Mouse (Mus musculus) mature B cell (primary cell): ENCODE data around the gene Tbrg4.

Experiments
- in situ Hi-C: fragments of 300-500 bp; cut with MboI; formaldehyde crosslinking; loops from 2 replicates; pipeline ENCODE4 v1.14.3; 2019

Tbrg4 gene

GRCm38 (mm10) chr11:6625478-6626387 is at the start of gene Tbrg4:
Tbrg4 (minus strand) TSS chr11:6626067.
- in situ Hi-C loops, result no loop called here

- in situ Hi-C loops, result no loop called here
These were observed 49.5 kb upstream of the Tbrg4 start for GRCm38 (mm10) chr11:6675402-6675801.

- in situ Hi-C loops, result no loop called here
These were observed 48.8 kb upstream of the Tbrg4 start for GRCm38 (mm10) chr11:6674701-6675100.

GRCm38 (mm10) chr11:6670826-6671225 is 45.0 kb upstream of the Tbrg4 start:
- in situ Hi-C loops, result no loop called here

- in situ Hi-C loops, result no loop called here
These were observed 44.2 kb upstream of the Tbrg4 start for GRCm38 (mm10) chr11:6670044-6670443.

- in situ Hi-C loops, result no loop called here
These were observed 43.2 kb upstream of the Tbrg4 start for GRCm38 (mm10) chr11:6669041-6669440.

- in situ Hi-C loops, result no loop called here
These were observed 40.8 kb upstream of the Tbrg4 start for GRCm38 (mm10) chr11:6666634-6667033.

- in situ Hi-C loops, result no loop called here
These were observed 35.3 kb upstream of the Tbrg4 start for GRCm38 (mm10) chr11:6661206-6661605.

GRCm38 (mm10) chr11:6658271-6658670 is 32.4 kb upstream of the Tbrg4 start, which contains the start of gene Ramp3:
Ramp3 (plus strand) TSS chr11:6658521.
- in situ Hi-C loops, result loop anchor here (10.0 kb wide), 1 partner anchor 107 kb away; no protein-coding TSS in a partner anchor

- in situ Hi-C loops, result loop anchor here (10.0 kb wide), 1 partner anchor 110 kb away; no protein-coding TSS in a partner anchor
These were observed 29.0 kb upstream of the Tbrg4 start for GRCm38 (mm10) chr11:6654903-6655302.

GRCm38 (mm10) chr11:6652978-6653377 is 27.1 kb upstream of the Tbrg4 start:
- in situ Hi-C loops, result loop anchor here (10.0 kb wide), 1 partner anchor 112 kb away; no protein-coding TSS in a partner anchor

GRCm38 (mm10) chr11:6650519-6650918 is 24.7 kb upstream of the Tbrg4 start:
- in situ Hi-C loops, result loop anchor here (10.0 kb wide), 1 partner anchor 114 kb away; no protein-coding TSS in a partner anchor

GRCm38 (mm10) chr11:6647831-6648724 is 22.2 kb upstream of the Tbrg4 start:
- in situ Hi-C loops, result no loop called here

GRCm38 (mm10) chr11:6644566-6644965 is 18.7 kb upstream of the Tbrg4 start:
- in situ Hi-C loops, result no loop called here

- in situ Hi-C loops, result no loop called here
These were observed 13.2 kb upstream of the Tbrg4 start for GRCm38 (mm10) chr11:6639072-6639471.

- in situ Hi-C loops, result no loop called here
These were observed 12.7 kb upstream of the Tbrg4 start, which contains the start of gene Wap for GRCm38 (mm10) chr11:6638537-6638936. Wap (minus strand) TSS chr11:6638637.

GRCm38 (mm10) chr11:6636150-6636549 is 10.3 kb upstream of the Tbrg4 start:
- in situ Hi-C loops, result no loop called here

- in situ Hi-C loops, result no loop called here
These were observed 3.8 kb upstream of the Tbrg4 start for GRCm38 (mm10) chr11:6629655-6630054.

GRCm38 (mm10) chr11:6628568-6628967 is 2.7 kb upstream of the Tbrg4 start:
- in situ Hi-C loops, result no loop called here

GRCm38 (mm10) chr11:6627731-6628130 is 1.9 kb upstream of the Tbrg4 start:
- in situ Hi-C loops, result no loop called here

- in situ Hi-C loops, result no loop called here
These were observed 513 bp upstream of the Tbrg4 start for GRCm38 (mm10) chr11:6626388-6626772.
